Mouse (Mus musculus) heart, postnatal 0 days (tissue): ENCODE results near the gene Arl6ip1.

ENCODE experiments used
- CTCF ChIP-seq: IDR thresholded peaks from 2 replicates; pipeline ENCODE4 v1.5.1; 2016; ENCODE audit warnings: antibody characterized with exemption, control low read depth, low read depth
- EP300 ChIP-seq: IDR thresholded peaks from 2 replicates; pipeline ENCODE4 v1.6.1; 2016; ENCODE audit warnings: antibody characterized with exemption, low read depth

- TF ChIP-seq CTCF (no peak), EP300 (no peak)
Observed at GRCm38 (mm10) chr7:118143123-118143522, 13.7 kb upstream of the Arl6ip1 start.
